Mouse (Mus musculus) kidney, adult 2 months (tissue): ENCODE measurements at regions not wholly inside any gene's neighbourhood (a gene's known extent, or its start where the extent isn't known, plus 50 kb on each side); places are given as distances from the start of the nearest gene placed in this dataset.

Experiments
- CTCF ChIP-seq: fragments of 200-500 bp; conservative IDR thresholded peaks from 2 replicates; pipeline ENCODE4 v1.5.1; 2011; ENCODE audit warnings: low read depth, mild to moderate bottlenecking, control low read depth, low read length, moderate library complexity, mixed read lengths; ENCODE audit not compliant: insufficient read depth, insufficient read length
- POLR2A ChIP-seq: fragments of 200-500 bp; IDR thresholded peaks from one replicate; pipeline ENCODE4 v1.6.1; 2011; ENCODE audit warnings: low read depth, low read length, control low read depth

DNA sequence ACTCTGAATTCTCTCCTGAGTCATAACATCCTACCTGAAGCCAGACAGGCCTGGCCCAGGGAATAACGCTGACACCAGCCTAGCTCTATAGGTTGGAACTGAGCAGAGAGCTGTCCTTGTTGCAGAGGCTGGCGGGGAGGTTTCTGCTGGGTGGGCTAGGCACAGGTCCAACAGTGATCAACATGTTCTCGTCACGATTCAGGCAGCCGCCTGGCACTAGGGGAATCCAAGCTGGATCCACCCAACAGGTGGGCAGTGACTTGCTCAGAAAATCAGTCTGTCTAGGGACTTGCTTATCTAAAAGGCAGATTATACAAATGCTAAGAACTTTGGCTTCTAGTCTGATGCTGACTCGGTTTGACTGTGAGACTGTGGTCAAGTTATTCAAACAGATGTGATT, 648.2 kb downstream of the Inhba start:
- no peak for TF ChIP-seq CTCF
- TF ChIP-seq POLR2A = no peak
